Mouse (Mus musculus): ENCODE measurements around the gene Olfr773.
"Not testable (repeated sequence)": the region's sequence is repeated elsewhere in the genome, so short reads cannot be mapped to it uniquely, and the experiment has no call there.

Gene Olfr773

DNA sequence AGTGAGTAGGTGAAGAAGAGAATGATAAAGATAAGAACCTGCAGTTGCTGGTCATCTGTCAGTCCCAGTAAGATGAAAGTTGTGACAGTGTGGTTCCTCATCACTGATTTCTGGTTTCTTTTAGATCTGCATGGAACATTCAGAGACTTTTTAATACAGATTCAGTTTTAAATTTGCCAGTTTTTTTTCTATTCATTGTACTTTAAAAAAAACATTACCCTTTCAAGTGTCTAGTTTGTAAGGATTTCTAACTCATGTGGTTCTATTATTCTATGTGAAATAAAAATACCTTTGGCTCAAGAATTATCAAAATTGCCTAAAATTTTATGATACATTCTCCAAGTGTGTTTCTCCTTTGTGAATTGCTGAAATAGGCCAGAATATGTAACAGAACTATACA is at the start of gene Olfr773:
TSS of gene Olfr773 (minus strand) at position 101 of the 400 bp plus-strand sequence.
- not testable (repeated sequence) for DNase-seq (ENCODE audit: low spot score in 2 of 2)

DNA sequence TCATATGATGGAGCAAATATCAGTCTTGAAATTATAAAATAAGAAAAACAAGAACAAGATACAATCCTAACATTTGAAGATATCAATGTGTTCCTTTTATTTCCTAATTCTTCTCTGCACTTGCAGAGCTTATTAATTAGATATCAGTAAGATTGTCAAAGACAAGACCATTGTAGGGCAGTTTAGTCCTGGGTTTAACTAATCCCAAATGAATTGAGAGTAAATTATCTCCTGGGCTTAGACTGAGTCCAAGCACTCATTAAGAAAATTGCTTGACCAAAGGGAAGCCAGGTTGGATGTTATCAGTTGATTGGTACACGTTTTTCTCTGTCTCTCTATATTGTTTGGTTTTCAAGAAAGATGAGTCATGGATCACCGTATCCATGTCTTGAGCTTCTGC is 48.7 kb upstream of the Olfr773 start, which contains the start of gene Olfr774:
TSS of gene Olfr774 (plus strand) at position 301 of the 400 bp plus-strand sequence.
- DNase-seq (ENCODE audit: low spot score in 2 of 2): no peak

DNA sequence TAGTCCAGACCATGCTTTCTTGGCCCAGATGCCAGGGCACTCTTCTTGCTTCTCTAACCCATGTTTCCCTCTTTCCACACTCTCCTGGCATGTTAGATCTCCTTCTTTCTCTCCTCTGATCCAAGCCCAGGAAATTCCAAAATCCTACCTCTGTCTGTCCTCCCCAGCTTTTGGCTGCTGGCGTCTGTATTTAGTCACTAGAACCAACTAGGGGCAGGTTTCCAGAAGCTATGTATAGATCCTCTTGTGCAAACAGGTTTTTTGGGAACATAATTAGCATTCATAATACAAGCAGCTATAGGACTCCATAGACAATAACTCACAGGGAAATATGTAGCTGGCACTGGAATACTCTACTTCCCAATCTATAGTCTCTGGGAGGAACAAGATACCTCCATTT is 43.5 kb upstream of the Olfr773 start:
- peak in 1 of 2 experiments; percentile 7 for DNase-seq (ENCODE audit: low spot score in 2 of 2)

DNA sequence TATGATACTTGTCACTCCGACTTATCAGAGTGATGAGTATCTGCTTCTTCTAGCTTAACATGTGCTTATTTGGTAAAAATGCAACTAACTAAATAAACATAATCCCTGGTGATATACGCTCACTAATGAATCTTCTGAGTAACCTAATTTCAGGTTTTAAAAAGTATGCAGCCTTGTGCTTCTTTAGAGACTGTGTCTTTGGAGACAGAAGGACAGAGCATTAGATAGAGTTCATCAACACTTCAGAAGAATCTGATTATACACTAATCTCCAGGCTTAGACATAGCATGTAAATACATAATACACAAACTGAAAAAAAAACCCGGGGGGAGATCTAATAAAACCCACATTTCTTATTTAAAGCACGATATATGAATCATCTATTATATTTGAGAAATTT is 9.4 kb downstream of the Olfr773 start, which contains the start of gene Olfr772:
TSS of gene Olfr772 (minus strand) at position 101 of the 400 bp plus-strand sequence.
- not testable (repeated sequence) for DNase-seq (ENCODE audit: low spot score in 2 of 2)

DNA sequence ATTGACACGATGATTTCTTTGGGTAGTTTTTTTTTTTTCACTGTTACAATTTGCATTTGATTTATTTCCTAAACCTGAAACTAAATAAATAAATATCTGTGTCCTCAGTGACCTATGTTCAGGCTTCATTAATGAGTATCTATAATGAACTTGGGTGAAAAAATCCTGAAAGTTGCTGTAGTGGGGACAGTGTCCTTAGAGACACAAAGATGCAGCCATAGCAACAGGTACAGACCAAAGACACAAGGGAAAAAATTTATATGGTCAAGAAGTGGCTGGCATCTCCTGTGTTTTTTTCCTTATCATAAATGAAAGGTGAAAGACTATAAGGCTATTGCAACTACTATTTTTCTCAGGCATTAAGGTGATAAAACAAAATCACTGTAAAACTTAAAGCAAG is 22.6 kb downstream of the Olfr773 start, which contains the start of gene Olfr771:
TSS of gene Olfr771 (minus strand) at position 101 of the 400 bp plus-strand sequence.
- DNase-seq (ENCODE audit: low spot score in 2 of 2): no peak

DNA sequence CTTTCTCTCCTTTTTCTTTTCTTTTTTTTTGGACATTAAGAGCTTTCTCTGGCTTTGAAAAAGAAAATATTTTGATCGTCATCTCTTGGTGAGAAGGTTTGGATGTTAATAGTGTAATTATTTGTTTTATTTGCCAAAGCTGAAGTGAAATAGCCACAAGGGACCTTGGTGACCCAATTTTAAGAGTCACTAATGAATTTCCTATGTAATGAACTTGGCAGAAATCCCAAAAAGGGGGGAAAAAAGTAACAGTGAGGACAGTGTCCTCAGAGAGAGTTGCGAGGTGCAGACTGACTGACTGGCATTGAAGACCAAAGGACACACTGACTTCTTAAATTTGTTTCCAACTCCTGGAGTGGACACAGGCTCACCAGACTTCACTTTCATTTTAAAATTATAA is 48.3 kb downstream of the Olfr773 start, which contains the start of gene Olfr770:
TSS of gene Olfr770 (minus strand) at position 101 of the 400 bp plus-strand sequence.
- DNase-seq (ENCODE audit: low spot score in 2 of 2): no peak
